ENCODE assay signal across 8 mouse cellular contexts in genomic region chr3:40846957-40847017, GRCm38 (mm10). TPM values are rescaled to one million over a fixed set of nuclear protein-coding genes. Genes with fewer than 3 reads are reported as not detected.
A peak's percentile ranks its signal among the peaks of the same experiment; 100 is the strongest.
DNase-seq lines count a peak whose midpoint lies in the region; ATAC-seq and TF ChIP-seq lines count a peak whose summit lies in the region.
"Not testable (repeated sequence)": the region's sequence is repeated elsewhere in the genome, so short reads cannot be mapped to it uniquely, and the experiment has no call there.

Gene Abhd18, plus strand, starts transcription at chr3:40846970.

- not testable (repeated sequence) for H3K9me3 ChIP-seq in CH12.LX (replicated peaks; ENCODE audit: low read length); embryonic facial prominence, embryonic 13.5 days; kidney, embryonic 14.5 days (ENCODE audit: control insufficient read depth, low read length); limb, embryonic 10.5 days (replicated peaks); lung, postnatal 0 days (ENCODE audit: low read length)

- H3K27ac ChIP-seq in CH12.LX (ENCODE audit: insufficient read depth, low read depth): not testable (repeated sequence)
- peak within 1 kb of the TSS; percentile 57 for H3K27ac ChIP-seq in embryonic facial prominence, embryonic 13.5 days
- peak within 1 kb of the TSS; percentile 62; the same call in 1 of the 2 replicates for H3K27ac ChIP-seq in kidney, embryonic 14.5 days (ENCODE audit: low read depth, low read length)
- peak within 1 kb of the TSS; percentile 77 for H3K27ac ChIP-seq in limb, embryonic 10.5 days
- peak within 1 kb of the TSS; percentile 75 for H3K27ac ChIP-seq in lung, postnatal 0 days (ENCODE audit: low read length)
- peak within 1 kb of the TSS; percentile 87 for H3K27ac ChIP-seq in olfactory bulb, adult 2 months (ENCODE audit: insufficient read depth, low read depth, low read length)

- in situ Hi-C loops in CH12.LX (cut with MboI; ENCODE audit: low pct_ligation_motif_present, low pct_unique_long_range_greater_than_20kb, low sequenced_read_pairs): not testable (repeated sequence)

- intact Hi-C loops in heart, postnatal 25 days (cut with DNase I): not testable (repeated sequence)

- not testable (repeated sequence) for DNase-seq in CH12.LX (ENCODE audit: extremely low read depth); gastrocnemius, postnatal 10 days; heart, postnatal 25 days (ENCODE audit: low spot score); limb, embryonic 10.5 days (ENCODE audit: low spot score); lung, postnatal 0 days (ENCODE audit: low spot score)

- not testable (repeated sequence) for H3K36me3 ChIP-seq in CH12.LX (replicated peaks in 1 of 2; ENCODE audit: control insufficient read depth in 1 of 2, insufficient read depth in 1 of 2, low read length in 1 of 2); embryonic facial prominence, embryonic 13.5 days; kidney, embryonic 14.5 days (ENCODE audit: control insufficient read depth, insufficient read depth, low read length); limb, embryonic 10.5 days; lung, postnatal 0 days (ENCODE audit: insufficient read depth, low read length)

- 0% methylated on average over 2 of the region's 4 CpGs for WGBS in embryonic facial prominence, embryonic 13.5 days
- no CpG with 5 or more reads among the region's 4 CpGs for WGBS in kidney, embryonic 14.5 days
- WGBS in limb, embryonic 10.5 days: 0% methylated on average over 3 of the region's 4 CpGs
- 0% methylated on average over 1 of the region's 4 CpGs for WGBS in lung, postnatal 0 days
- WGBS in olfactory bulb, adult 2 months: 0% methylated on average over 4 of the region's 4 CpGs

- H3K4me2 ChIP-seq in CH12.LX (ENCODE audit: insufficient read depth, low read depth, poor library complexity, severe bottlenecking): peak within 1 kb of the TSS; percentile 75; the same call in 1 of the 2 replicates
- H3K4me2 ChIP-seq in embryonic facial prominence, embryonic 13.5 days: peak within 1 kb of the TSS; percentile 71
- peak within 1 kb of the TSS; percentile 59 for H3K4me2 ChIP-seq in kidney, embryonic 14.5 days (replicated peaks; ENCODE audit: low read depth, low read length)
- H3K4me2 ChIP-seq in lung, postnatal 0 days (replicated peaks; ENCODE audit: low read depth, low read length): peak within 1 kb of the TSS; percentile 70

- not testable (repeated sequence) for TF ChIP-seq EP300 in CH12.LX (IDR thresholded peaks at IDR 0.05; ENCODE audit: low read length); lung, postnatal 0 days (IDR thresholded peaks at IDR 0.05)

- TF ChIP-seq POLR2A in CH12.LX (IDR thresholded peaks at IDR 0.05; ENCODE audit: low read depth, low read length); olfactory bulb, adult 2 months (IDR thresholded peaks at IDR 0.05; ENCODE audit: insufficient read depth, low read depth, low read length): not testable (repeated sequence)

- H3K9ac ChIP-seq in CH12.LX (ENCODE audit: insufficient read depth, low read depth): peak within 1 kb of the TSS; percentile 92
- peak within 1 kb of the TSS; percentile 74 for H3K9ac ChIP-seq in embryonic facial prominence, embryonic 13.5 days
- peak within 1 kb of the TSS; percentile 52 for H3K9ac ChIP-seq in kidney, embryonic 14.5 days (ENCODE audit: low read depth, low read length)
- H3K9ac ChIP-seq in lung, postnatal 0 days (replicated peaks; ENCODE audit: low read depth): peak within 1 kb of the TSS; percentile 69

- TF ChIP-seq RAD21 in CH12.LX (IDR thresholded peaks at IDR 0.05; ENCODE audit: low read depth, low read length): not testable (repeated sequence)

- peak within 1 kb of the TSS; percentile 56 to 76 (median 75) for H3K4me3 ChIP-seq in CH12.LX (replicated peaks in 1 of 3; ENCODE audit: low read depth in 2 of 3, low read length in 2 of 3, poor library complexity in 1 of 3)
- peak within 1 kb of the TSS; percentile 52 for H3K4me3 ChIP-seq in embryonic facial prominence, embryonic 13.5 days
- H3K4me3 ChIP-seq in kidney, embryonic 14.5 days (ENCODE audit: low read length): peak within 1 kb of the TSS; percentile 45
- peak within 1 kb of the TSS; percentile 54 for H3K4me3 ChIP-seq in limb, embryonic 10.5 days
- H3K4me3 ChIP-seq in lung, postnatal 0 days (ENCODE audit: low read depth, low read length): peak within 1 kb of the TSS; percentile 41
- H3K4me3 ChIP-seq in olfactory bulb, adult 2 months (ENCODE audit: insufficient read depth, low read depth, low read length): peak within 1 kb of the TSS; percentile 66

- H3K27me3 ChIP-seq in CH12.LX (replicated peaks); embryonic facial prominence, embryonic 13.5 days; kidney, embryonic 14.5 days (ENCODE audit: control insufficient read depth, insufficient read depth, low read length); limb, embryonic 10.5 days (ENCODE audit: low read depth, poor library complexity, severe bottlenecking); lung, postnatal 0 days (replicated peaks; ENCODE audit: insufficient read depth, low read length): not testable (repeated sequence)

- H3K4me1 ChIP-seq in CH12.LX (ENCODE audit: control insufficient read depth in 1 of 2, insufficient read depth in 2 of 2); embryonic facial prominence, embryonic 13.5 days; kidney, embryonic 14.5 days (ENCODE audit: control insufficient read depth, insufficient read depth, low read length); limb, embryonic 10.5 days; lung, postnatal 0 days (ENCODE audit: insufficient read depth, low read depth, low read length); olfactory bulb, adult 2 months (ENCODE audit: control insufficient read depth, insufficient read depth, low read length): not testable (repeated sequence)

- not testable (repeated sequence) for ATAC-seq in embryonic facial prominence, embryonic 13.5 days (ENCODE audit: insufficient number of reproducible peaks, insufficient read depth, low FRiP score, low TSS enrichment, low read depth); kidney, embryonic 14.5 days (ENCODE audit: low FRiP score, low TSS enrichment); lung, postnatal 0 days

- dilution Hi-C loops in CH12.LX (cut with MboI; ENCODE audit: extremely low pct_ligation_motif_present, extremely low pct_unique_long_range_greater_than_20kb, low sequenced_read_pairs): not testable (repeated sequence)

- TF ChIP-seq CTCF in CH12.LX (conservative IDR thresholded peaks at IDR 0.05 in 1 of 2, IDR thresholded peaks at IDR 0.05 in 1 of 2; ENCODE audit: low read depth in 2 of 2, low read length in 2 of 2); lung, postnatal 0 days (IDR thresholded peaks at IDR 0.05); olfactory bulb, adult 2 months (IDR thresholded peaks at IDR 0.05; ENCODE audit: insufficient read depth, low read depth, low read length): not testable (repeated sequence)

- H3K79me2 ChIP-seq in CH12.LX (replicated peaks; ENCODE audit: control insufficient read depth, extremely low read depth, insufficient read depth, poor library complexity, severe bottlenecking): not testable (repeated sequence)

RNA-seq across cellular contexts. Expression of gene Abhd18, which starts in this region (rescaled TPM):
- total RNA-seq in CH12.LX (2012; rRNA removed) (3.2 and 8.5 TPM in 2 replicates), CH12.LX (2014; rRNA removed) (12.2 and 13.4 TPM in 2 replicates)
- 3.7 and 4.7 TPM in 2 replicates for polyA plus RNA-seq in CH12.LX (2012; ENCODE audit: insufficient read length, low read depth)
- 11.3 and 12.8 TPM in 2 replicates for polyA plus RNA-seq in embryonic facial prominence, embryonic 13.5 days (2015; fragmentation: Nextera tagmentation; extraction: Ambion mirVana)
- 10 to 100 TPM; 11.0 to 11.6 TPM for total RNA-seq in gastrocnemius, postnatal 10 days (2021)
- 10 to 100 TPM; 93.0 to 98.8 TPM for total RNA-seq in heart, postnatal 25 days (2021)
- polyA plus RNA-seq in kidney, embryonic 14.5 days (2014; fragmentation: Nextera tagmentation; extraction: Ambion mirVana): 6.0 and 6.1 TPM in 2 replicates
- polyA plus RNA-seq in limb, embryonic 10.5 days (2016; fragmentation: Nextera tagmentation; extraction: Ambion mirVana): 3.2 and 6.0 TPM in 2 replicates
- polyA plus RNA-seq in lung, postnatal 0 days (2015; fragmentation: Nextera tagmentation; extraction: Ambion mirVana): 4.7 and 5.9 TPM in 2 replicates
- not detected in 2 replicates for polyA plus RNA-seq in olfactory bulb, adult 2 months (2012; ENCODE audit: insufficient read depth, insufficient read length, low replicate concordance, missing spikeins)

Comparison
In these comparisons a context has a peak if more than half of its experiments do, and no peak if none do; other contexts are left out.
1. RNA of gene Abhd18 (total RNA-seq): 93.0 to 98.8 TPM in heart, postnatal 25 days; 3.2 to 13.4 TPM in CH12.LX and 11.0 to 11.6 TPM in gastrocnemius, postnatal 10 days; every median in the first group is over 4 times any median in the second.
2. Peak in every context shown above with its lines, with median percentiles within 50 percentile points of each other: H3K4me2 ChIP-seq, H3K4me3 ChIP-seq and H3K9ac ChIP-seq.